Mouse (Mus musculus) urinary bladder, postnatal 36 days (tissue): ENCODE results near the gene Mtfr2.

Source experiments
- DNase-seq, 2 experiments: peaks; one replicate each; pipeline ENCODE4 v3.0.0; 2022; ENCODE audit warnings: low spot score in 2 of 2, mixed read lengths in 1 of 2

Mtfr2 gene

DNA sequence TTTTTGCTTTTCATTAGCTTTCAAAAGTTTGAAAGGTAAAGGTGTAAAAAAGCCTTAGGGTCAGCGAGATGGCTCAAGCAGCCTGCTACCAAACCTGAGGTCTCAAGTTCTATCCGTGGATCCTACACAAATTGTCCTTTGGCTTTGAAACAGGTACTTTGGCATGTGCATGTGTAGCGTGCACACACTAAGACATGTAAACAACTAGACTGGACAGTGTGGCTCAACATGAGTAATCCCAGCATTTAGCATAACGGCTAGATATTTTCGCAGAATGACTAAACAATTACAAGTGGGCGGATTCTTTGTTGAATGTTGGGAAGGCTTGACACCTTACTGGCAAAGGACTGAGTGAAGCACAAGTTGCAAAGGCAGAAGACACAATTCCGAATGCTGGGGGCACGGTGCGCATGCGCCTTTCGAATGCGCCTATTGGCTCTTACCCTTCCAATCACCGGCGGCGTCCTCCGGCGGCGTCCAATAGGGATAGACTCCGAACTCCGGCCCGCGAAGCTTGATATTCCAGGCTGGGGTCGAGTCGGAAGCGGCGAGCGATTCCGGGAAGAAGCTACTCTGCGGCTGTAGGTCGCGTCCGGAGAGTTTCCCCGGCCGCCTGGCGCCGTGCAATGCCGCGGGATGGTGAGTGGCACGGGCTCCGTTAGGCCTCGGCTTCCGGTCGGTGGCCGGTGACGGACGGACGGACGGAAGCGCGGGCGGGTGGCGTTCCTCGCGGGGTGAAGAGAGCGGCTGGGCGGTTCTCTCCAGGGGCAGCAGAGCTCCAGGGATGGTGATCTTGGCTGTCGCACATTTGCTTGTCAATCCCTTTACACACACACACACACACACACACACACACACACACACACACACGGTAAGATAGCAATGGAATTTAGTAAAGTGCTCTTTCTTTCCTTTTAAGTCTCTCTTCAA is at the start of gene Mtfr2:
Mtfr2 (plus strand) TSS at position 486 of the 930 bp plus-strand sequence.
- peak; percentile 83 to 92 for DNase-seq

DNA sequence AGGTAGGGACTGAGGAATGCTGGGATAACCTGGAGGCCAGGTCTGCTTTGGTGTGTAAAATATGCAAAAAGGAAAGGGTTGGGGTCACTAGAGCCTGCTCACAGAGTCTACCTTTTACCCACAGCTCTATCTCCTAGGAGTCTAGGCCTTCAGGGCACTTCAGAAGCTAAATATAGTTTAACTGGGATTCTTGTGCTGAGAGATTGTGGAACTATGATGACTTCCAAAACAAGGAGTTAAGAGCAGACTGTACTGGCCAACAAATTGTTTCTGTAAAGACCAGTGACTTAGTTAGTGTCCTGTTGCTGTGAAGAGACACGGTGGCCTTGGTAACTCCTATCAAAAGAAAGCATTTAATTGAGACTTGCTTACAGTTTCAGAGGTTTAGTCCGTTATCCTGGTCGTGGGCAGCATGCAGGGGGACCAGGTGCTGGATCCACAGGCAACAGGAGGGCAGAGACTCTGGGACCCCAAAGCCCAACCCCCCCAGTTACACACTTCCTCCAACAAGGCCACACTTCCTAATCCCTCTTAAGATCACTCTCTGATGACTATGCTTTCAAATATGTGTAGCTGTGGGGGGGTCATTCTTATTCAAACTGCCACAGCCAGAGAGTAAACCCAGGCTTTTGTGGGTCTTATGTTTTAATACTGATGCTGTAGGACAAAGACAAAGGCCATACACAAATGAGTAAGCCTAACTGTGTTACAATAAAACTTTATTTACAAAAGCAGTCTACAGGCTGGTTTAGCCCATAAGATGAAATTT is 49.2 kb upstream of the Mtfr2 start:
- no peak for DNase-seq

DNA sequence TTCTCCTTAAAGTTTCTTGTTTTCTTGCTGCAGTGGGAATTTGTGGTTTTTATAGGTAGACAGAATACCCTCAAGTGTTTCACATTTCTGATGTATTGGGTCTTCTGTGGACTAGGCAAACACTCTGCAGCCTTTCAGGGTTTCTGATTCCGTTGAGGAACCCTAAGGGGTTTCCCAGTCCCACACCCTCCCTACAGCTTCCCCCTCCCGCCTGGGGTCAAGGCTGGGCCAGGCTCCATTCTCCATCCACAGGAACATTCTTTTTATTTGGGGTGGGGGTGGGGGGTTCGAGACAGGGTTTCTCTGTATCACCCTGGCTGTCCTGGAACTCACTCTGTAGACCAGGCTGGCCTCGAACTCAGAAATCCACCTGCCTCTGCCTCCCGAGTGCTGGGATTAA is 48.5 kb upstream of the Mtfr2 start:
- no peak for DNase-seq

DNA sequence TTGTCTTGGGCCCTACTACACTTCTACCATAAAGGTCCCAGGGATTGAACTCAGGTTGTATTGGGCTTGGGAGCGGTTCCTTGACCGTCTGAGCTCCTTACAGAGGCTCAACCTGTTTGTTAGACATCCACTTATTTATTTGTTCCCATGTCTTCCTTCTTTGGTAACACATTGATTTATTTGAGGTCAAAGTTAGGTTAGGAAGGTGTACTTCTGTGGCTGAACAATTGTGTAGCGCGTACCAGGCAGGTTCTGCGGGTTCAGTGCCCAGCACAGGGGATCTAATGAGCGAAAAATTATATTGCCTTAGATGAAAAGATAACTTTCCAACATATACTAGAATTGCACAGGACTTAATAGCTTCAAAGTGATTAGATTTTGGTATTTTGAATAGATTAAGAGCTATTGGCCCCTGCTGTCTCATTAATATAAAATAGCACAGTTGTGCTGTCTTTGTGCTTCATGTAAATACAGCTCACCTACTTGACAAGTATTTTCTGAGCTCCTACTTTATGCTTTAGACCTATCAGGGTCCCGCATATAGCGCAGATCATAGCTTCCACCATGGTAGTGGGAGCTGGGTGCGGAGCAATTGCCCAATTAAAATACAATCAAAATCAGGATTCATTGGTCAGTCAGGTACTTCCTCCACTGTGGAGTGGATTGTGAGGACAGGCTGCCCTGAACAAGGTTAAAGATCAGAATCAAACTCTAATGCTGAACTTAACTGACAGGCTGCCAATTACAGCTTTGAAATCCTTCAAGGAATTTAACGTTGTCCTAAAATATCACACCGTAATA is 36.4 kb upstream of the Mtfr2 start:
- DNase-seq: peak; percentile 4 to 15

DNA sequence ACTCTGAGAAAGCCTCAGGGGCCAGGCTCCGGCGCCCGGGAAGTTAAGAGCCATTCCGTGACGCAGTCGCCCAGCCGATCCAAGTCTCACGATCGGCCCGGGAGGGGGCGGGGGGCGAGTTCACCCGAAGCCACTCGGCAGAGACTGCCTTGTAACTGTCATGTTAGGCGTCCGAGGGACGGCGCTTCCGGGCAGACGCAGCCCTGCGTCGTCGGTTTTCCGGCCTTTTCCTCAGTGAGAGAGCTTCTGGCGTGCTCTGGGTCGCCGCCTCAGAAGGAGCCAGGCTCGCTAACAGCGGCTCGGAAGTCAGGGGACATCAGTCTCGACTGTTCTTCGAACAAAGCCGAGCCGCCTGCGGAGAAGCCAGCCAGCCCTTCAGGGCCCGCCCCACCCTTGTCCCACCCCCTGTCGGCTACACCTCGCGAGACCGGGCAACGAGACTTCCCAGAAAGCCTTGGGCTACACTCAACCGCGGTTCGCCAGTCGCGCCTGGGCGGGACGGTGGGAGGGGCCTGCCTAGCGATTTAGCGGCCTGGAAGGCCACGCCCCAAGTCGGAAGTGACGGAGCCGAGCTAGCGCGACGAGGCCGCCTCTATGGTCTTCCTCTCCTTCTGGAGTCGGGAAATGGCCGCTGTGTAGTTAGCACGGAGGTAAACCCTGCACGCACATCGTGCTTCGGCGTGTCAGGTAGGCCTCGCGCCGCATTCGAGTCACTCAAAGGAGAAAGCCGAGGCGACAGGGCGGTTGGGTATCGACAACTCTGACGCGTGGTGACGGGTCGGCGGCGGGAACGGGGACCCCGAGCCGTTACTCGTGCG is 35.4 kb upstream of the Mtfr2 start, which contains the start of gene Bclaf1:
Bclaf1 (plus strand) TSS at position 552 of the 818 bp plus-strand sequence.
- DNase-seq: peak; percentile 99 to 100

DNA sequence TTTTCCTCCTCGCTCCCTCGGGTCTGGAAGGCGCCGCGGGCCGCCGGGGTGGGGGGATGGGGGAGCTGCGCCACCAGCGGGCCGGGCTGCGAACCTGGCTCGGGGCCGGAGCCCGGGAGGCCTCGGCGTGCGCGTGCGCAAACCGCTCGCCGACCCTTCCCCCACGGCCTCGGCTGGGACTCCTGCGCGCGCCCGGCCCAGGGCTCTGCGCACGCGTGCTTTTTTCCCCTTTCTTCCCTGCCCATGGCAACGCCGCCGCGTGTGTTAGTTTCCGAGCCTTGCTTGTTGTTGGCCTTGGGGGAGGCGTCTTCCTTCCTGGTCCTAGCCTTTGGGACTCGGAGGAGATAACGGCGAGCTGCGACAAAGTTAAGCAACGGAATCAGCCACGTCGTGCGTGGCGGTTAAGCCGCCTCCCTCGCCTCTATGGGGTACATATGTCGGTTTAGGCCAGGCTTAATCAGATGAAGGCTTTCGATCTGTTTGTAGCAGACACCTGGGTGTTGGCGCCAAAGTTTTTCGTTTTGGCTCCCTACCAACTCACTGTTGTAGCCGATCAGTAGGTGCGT is 34.8 kb upstream of the Mtfr2 start:
- peak; percentile 82 to 88 for DNase-seq

DNA sequence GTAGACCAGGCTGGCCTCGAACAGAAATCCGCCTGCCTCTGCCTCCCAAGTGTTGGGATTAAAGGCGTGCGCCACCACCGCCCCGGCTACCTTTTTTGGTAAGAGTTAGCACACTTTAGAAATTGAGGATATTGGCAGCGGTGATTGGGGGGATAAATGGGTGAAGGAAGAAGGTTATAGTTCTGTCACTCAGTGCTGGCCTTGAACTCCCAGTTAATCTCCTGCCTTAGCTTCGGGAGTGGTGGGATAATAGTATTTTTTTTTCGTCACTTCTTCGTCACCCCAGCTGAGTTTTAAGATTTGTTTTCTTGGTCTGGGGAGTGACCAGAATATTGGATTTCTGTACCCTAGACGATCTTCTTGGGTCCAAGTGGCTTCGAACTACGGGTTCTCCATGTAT is 34.1 kb upstream of the Mtfr2 start:
- no peak for DNase-seq

DNA sequence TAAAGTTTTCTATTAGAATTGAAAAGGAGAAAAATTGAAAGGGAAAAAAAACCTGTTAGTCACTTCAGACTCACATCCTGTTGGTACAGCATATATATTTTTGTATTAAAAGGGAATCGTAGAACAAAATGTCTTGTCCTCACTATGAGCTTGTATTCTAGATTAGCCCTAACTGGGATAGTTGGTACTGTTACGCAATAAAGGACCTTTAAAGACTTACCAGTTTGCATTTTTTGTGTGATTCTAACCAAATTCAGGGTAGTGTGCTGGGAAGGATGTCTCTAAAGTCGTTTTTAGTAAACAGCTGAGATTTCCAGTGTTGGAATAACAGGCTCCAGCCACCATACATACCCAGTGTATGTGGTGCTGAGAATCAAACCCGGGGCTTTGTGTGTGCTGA is 33.6 kb upstream of the Mtfr2 start:
- DNase-seq: no peak

DNA sequence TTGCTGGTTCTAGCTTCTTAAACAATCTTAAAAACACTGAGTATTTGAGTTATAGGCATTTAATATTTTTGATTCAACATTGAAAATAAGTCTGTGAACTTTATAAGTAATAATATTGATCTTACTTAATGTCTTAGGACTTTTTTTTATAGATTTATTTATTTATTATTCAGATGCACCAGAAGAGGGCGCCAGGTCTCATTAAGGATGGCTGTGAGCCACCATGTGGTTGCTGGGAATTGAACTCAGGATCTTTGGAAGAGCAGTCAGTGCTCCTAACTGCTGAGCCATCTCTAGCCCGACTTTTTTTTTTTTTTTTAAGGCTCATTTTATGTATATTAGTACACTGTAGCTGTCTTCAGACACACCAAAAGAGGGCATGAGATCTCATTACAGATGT is 32.8 kb upstream of the Mtfr2 start:
- no peak for DNase-seq

DNA sequence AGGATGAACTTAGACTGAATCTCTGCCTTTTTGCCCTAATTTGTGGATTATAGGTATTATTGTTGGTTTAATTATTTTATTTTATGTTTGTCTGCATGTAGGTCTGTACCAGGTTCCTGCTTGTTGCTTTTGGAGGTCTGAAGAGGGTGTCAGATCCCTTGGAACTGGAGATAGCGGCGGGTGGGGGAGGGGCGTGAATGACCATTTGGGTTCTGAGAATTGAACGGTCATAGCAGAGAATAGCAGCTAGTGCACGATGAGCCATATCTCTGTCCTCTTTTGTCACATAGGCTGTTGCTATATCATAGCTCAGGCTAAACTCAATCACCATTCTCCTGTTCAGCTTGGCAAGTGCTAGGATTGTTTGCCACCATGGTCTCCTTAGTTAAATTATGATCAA is 30.1 kb upstream of the Mtfr2 start:
- no peak for DNase-seq

DNA sequence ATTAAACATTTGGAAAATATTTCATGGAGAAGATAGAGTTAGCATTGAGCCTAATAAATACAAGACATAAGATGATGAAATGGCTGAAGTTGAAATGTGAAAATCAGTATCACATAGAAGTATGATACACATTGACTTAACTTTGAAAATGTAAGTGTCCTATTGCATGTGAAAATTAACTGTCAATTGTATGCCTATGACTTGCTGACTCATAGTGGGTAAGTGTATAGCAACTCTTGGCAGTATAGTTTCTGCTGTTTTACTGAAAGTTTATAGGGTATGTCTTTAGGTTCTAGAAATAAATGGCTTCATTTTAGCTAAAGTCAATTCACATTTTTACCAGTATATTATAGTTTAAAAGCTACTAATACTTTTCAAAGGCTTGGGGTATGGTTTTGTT is 21.3 kb upstream of the Mtfr2 start:
- DNase-seq: no peak

DNA sequence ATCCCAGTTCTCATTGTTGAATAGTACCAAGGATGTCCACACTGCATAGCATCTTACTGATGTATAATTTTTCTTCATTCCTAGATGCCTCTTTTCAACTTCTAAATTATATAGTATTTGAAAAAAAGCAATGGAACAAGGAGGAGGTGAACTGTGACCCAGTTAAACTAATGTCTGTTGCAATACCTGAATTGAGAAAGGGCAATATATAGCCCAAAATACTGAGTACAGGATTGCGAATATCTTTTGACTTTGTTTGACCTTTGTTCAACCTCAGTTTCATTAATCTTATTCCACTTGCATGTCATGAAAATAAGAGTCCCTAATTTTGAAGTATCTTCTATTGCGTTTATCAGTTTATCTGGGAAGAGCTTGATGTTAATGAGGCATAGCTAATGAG is 16.3 kb upstream of the Mtfr2 start:
- DNase-seq: no peak

DNA sequence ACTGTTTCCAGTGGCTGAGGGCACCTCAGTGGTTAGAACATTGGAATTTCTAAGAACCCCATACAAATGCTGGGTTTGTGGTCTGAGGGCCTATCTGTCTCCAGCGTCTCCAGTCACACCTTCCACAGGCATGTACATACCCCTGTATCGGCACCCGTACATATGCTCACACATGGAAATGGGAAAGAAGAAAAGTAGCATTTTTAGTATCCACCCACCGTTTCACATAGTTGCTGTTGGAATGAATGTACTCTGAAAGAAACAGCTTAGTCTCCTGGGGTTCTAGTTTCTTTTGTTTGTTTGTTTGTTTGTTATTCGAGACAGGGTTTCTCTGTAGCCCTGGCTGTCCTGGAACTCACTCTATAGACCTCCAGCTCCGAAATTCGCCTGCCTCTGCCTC is 9.7 kb upstream of the Mtfr2 start:
- DNase-seq: no peak

DNA sequence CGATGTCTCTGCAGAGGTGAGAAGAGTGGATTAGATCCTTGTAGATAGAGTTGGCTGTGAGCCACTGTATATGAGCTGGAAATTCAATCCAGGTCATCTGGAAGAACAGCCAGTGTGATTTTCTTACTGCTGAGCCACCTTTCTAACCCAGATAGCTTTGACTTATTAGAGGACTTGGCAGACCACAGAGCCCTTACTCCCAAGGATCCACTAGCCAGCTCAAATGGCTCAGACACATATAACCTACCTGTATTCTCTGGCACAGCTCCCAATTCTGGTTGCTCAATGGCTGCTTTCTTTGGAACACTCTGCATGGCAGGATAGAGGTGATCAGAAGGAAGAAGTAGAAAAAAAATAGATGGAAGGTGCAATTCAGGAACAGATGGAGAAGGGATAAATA is 1.8 kb upstream of the Mtfr2 start:
- no peak for DNase-seq

DNA sequence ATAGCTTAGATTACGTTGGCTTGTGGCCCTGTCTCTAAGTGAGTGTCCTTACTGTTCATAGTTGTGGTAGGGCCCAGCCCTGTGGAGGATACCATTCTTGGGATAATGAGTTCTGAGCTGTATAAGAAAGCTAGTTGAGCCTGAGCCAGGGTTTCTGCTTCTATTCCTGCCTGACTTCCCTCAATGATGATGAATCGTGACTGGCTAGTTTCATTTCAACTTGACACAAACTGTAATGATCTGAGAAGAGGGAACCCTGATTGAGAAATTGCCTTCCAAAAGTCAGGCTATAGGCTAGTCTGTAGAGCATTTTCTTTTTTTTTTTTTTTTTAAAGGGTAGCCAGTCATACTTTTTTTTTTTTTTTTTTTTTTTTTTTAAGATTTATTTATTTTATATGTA is 1.3 kb downstream of the Mtfr2 start:
- DNase-seq: no peak

DNA sequence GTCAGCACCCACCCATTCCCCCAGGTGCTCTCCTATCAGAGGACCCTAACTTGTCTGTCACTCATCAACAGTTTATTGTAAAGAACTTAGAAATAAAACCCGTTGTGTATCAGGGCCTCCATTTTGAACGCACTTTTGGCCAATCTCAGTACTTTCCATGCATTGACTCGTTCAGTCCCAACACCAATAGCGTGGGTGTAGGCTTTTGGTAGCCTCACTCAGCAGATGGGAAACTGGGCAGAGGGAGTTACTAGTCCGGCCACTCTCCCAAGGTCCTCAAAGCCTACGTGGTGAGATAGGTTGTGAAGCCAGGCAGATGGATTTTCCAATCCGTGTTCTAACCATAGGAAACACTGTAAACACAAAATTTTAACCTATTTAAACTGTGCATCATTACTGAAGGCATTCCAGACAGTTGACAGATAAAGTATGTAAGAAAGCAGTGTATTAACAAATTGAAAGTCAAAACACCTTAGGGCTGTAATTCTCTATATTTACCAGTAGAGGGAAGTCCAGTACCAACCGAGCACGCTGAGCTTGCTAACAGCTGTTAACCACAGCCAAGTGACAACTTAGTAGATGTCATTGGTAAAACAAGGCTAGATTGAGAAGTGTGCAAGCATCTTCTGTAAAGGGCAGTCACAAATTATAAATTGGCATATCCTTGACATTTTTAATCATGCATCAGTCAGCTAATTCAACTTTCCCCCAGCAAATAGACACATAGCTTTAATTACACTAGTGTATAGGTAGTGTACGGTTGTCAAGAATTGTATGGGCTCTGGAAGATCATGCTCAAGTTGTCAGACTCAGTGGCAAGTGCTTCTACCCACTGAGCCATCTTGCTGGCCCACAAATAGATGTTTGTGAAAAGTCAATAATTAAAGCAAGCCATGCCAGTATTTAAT is 14.2 kb downstream of the Mtfr2 start:
- DNase-seq: no peak

DNA sequence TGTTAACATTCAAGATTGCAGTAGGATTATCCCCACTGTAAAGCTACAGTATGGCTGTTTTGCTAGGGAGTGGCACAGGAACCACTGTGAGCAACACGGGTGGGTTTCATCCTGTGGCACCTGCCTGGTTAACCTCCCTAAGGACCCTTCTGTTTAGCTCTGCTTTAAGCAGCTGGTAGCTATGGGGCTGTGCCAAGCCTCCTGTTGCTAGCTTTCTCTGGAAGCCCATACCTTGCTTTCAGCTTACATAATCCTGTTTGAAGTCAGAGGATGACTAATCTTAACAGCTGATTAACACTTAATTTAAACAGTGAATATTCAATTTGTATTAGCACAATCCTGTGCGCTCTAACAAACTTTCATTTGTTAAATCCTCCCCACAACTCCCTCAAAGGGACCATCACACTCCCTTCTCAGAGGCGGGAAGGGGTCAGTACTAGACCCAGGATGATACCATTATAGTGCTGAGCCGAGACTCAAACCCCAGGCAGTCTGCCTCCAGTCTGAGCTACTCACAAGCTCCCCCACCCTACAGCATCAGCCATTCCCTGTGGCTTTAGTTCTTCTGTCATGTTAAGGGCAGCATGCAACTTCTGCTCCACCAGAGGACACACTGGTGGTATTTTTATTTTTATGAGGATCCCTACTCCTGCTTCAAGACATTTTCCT is 15.0 kb downstream of the Mtfr2 start:
- no peak for DNase-seq

DNA sequence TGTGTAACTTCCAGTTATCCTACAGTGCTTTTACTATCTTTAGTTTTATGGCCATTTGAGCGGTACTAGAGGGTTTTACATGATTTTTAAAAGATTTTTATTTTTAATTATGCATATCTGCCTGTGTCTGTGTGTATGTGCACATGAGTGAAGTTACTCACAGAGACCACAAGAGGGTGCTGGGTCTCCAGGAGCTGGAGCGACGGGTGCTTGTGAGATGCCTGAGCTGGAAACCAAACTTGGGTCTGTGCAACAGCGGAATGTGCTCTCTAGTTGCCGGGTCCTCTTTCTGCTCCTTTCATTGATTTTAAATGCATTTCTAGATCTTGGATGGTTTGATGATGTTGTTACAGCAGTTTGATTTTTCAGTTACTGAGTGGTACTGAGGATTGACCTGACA is 24.5 kb downstream of the Mtfr2 start:
- DNase-seq: no peak

DNA sequence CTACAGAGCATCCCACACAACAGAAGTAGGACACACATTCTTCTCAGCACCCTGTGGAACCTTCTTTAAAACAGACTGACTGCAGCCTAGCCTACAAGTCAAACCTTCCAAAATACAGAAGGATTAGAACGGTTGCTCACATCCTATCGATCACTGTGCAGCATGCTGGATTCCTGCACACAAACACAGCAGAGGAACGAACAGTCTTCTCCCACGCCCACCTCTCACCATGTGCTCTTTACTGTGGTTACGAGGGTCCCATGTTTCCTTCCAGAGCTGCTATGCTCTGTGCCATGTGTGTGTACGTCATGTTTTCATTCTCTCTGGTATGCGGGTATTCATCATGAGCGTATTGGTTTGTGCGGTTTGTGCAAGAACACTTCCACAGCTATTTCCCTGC is 30.1 kb downstream of the Mtfr2 start:
- DNase-seq: no peak
